Mouse (Mus musculus) heart, postnatal 0 days (tissue): ENCODE measurements around the gene Scyl1.

Experiments used
- CTCF ChIP-seq: IDR thresholded peaks from 2 replicates; pipeline ENCODE4 v1.5.1; 2016; ENCODE audit warnings: antibody characterized with exemption, control low read depth, low read depth
- EP300 ChIP-seq: IDR thresholded peaks from 2 replicates; pipeline ENCODE4 v1.6.1; 2016; ENCODE audit warnings: antibody characterized with exemption, low read depth

DNA sequence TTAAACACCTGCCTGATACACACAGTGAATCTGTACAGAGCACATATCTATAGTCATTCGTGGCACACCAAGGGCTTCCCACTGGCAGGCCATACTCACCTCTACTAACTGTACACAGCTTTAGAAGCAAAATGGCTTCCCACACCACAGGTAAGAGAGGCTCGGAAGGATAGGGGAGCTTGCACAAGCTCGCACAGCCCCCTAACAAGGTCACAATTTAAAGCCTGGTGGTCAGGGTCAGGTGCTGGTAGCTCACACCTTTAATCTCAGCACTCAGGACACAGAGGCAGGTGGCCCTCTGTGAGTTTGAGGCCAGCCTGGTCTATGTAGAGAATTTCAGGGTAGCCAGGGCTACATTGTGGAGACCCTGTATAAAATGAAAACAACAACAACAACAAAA is 42.3 kb upstream of the Scyl1 start:
- no peak for TF ChIP-seq CTCF
- no peak for TF ChIP-seq EP300
